Mouse (Mus musculus): ENCODE data around the gene Tmem176b.
"Not testable (repeated sequence)": the region's sequence is repeated elsewhere in the genome, so short reads cannot be mapped to it uniquely, and the experiment has no call there.

The Tmem176b gene

GRCm38 (mm10) chr6:48842111-48842842 lies 981 bp upstream of the Tmem176b start:
- DNase-seq (ENCODE audit: low spot score): peak; percentile 67

- peak; percentile 68 for DNase-seq (ENCODE audit: low spot score)
These were observed 826 bp downstream of the Tmem176b start, which contains the start of gene Tmem176a for GRCm38 (mm10) chr6:48840371-48840969. Tmem176a (plus strand) TSS chr6:48840919.

- no peak for DNase-seq (ENCODE audit: low spot score)
These were observed 2.8 kb downstream of the Tmem176b start for GRCm38 (mm10) chr6:48838321-48839080.

- no peak for DNase-seq (ENCODE audit: low spot score)
These were observed 3.8 kb downstream of the Tmem176b start for GRCm38 (mm10) chr6:48837516-48837915.

GRCm38 (mm10) chr6:48836146-48836545 lies 5.2 kb downstream of the Tmem176b start:
- no peak for DNase-seq (ENCODE audit: low spot score)

GRCm38 (mm10) chr6:48835241-48835640 lies 6.1 kb downstream of the Tmem176b start:
- no peak for DNase-seq (ENCODE audit: low spot score)

- DNase-seq (ENCODE audit: low spot score): no peak
These were observed 7.8 kb downstream of the Tmem176b start for GRCm38 (mm10) chr6:48833515-48833914.

GRCm38 (mm10) chr6:48832426-48832825 lies 8.9 kb downstream of the Tmem176b start:
- no peak for DNase-seq (ENCODE audit: low spot score)

- no peak for DNase-seq (ENCODE audit: low spot score)
These were observed 10.2 kb downstream of the Tmem176b start for GRCm38 (mm10) chr6:48831141-48831540.

- DNase-seq (ENCODE audit: low spot score): no peak
These were observed 11.1 kb downstream of the Tmem176b start for GRCm38 (mm10) chr6:48830241-48830640.

GRCm38 (mm10) chr6:48829651-48830050 lies 11.6 kb downstream of the Tmem176b start:
- DNase-seq (ENCODE audit: low spot score): no peak

GRCm38 (mm10) chr6:48828976-48829375 lies 12.3 kb downstream of the Tmem176b start:
- DNase-seq (ENCODE audit: low spot score): no peak

- DNase-seq (ENCODE audit: low spot score): no peak
These were observed 16.3 kb downstream of the Tmem176b start for GRCm38 (mm10) chr6:48825016-48825415.

- DNase-seq (ENCODE audit: low spot score): not testable (repeated sequence)
These were observed 19.1 kb downstream of the Tmem176b start for GRCm38 (mm10) chr6:48821991-48822785.

GRCm38 (mm10) chr6:48817815-48818214 lies 23.5 kb downstream of the Tmem176b start:
- DNase-seq (ENCODE audit: low spot score): peak; percentile 82

- no peak for DNase-seq (ENCODE audit: low spot score)
These were observed 26.3 kb downstream of the Tmem176b start for GRCm38 (mm10) chr6:48815013-48815412.

GRCm38 (mm10) chr6:48809494-48810219 lies 31.6 kb downstream of the Tmem176b start:
- DNase-seq (ENCODE audit: low spot score): no peak

GRCm38 (mm10) chr6:48806746-48807145 lies 34.5 kb downstream of the Tmem176b start:
- DNase-seq (ENCODE audit: low spot score): no peak

- no peak for DNase-seq (ENCODE audit: low spot score)
These were observed 37.0 kb downstream of the Tmem176b start for GRCm38 (mm10) chr6:48804346-48804745.

- DNase-seq (ENCODE audit: low spot score): no peak
These were observed 37.8 kb downstream of the Tmem176b start for GRCm38 (mm10) chr6:48803406-48804051.

GRCm38 (mm10) chr6:48801897-48802296 lies 39.4 kb downstream of the Tmem176b start:
- DNase-seq (ENCODE audit: low spot score): no peak

Data from testis, postnatal 10 days (tissue).